Mouse (Mus musculus) CH12.LX (cell line): ENCODE measurements around the gene Ppara. TPM values are rescaled to one million over a fixed set of nuclear protein-coding genes. Genes with fewer than 3 reads are reported as not detected.

Experiments used
- DNase-seq: peaks from one replicate; pipeline ENCODE4 v3.0.0-alpha.2; 2013; ENCODE audit errors: extremely low read depth
- H3K27ac ChIP-seq: 2 replicates; pipeline ENCODE4 v1.5.1; 2012; ENCODE audit warnings: low read depth, mild to moderate bottlenecking, control low read depth, moderate library complexity; ENCODE audit not compliant: insufficient read depth
- H3K27me3 ChIP-seq: replicated peaks from 2 replicates; pipeline ENCODE3; 2012; ENCODE audit warnings: inconsistent platforms
- H3K36me3 ChIP-seq, 2 experiments: replicated peaks in 1 of 2; 2 replicates each; pipeline versions ENCODE3 to v1.6.1; 2012; ENCODE audit warnings: inconsistent platforms in 1 of 2, low read length in 1 of 2, mild to moderate bottlenecking in 1 of 2, mixed read lengths in 1 of 2, moderate library complexity in 1 of 2; ENCODE audit not compliant: control insufficient read depth in 1 of 2, insufficient read depth in 1 of 2
- H3K4me1 ChIP-seq, 2 experiments: 2 replicates each; pipeline ENCODE4 v1.6.1; 2012; ENCODE audit warnings: inconsistent platforms in 1 of 2, moderate library complexity in 1 of 2; ENCODE audit not compliant: insufficient read depth in 2 of 2, control insufficient read depth in 1 of 2
- H3K4me2 ChIP-seq: 2 replicates; pipeline ENCODE4 v1.6.1; 2012; ENCODE audit warnings: low read depth, mild to moderate bottlenecking, control low read depth; ENCODE audit not compliant: poor library complexity, insufficient read depth, severe bottlenecking
- H3K4me3 ChIP-seq, 3 experiments: fragments of 150-350 bp in 1 of 3; sonication (generic) in 1 of 3; replicated peaks in 1 of 3; 2 replicates each; pipeline versions ENCODE3 to v1.5.1; 2011 to 2012; ENCODE audit warnings: low read depth in 2 of 3, low read length in 2 of 3, mild to moderate bottlenecking in 2 of 3, moderate library complexity in 2 of 3, control low read depth in 1 of 3, improper control_type of control experiment in 1 of 3, inconsistent platforms in 1 of 3, mixed read lengths in 1 of 3; ENCODE audit not compliant: poor library complexity in 1 of 3
- H3K79me2 ChIP-seq: replicated peaks from 2 replicates; pipeline ENCODE4 v1.6.1; 2012; ENCODE audit warnings: mild to moderate bottlenecking, moderate library complexity; ENCODE audit not compliant: control insufficient read depth, poor library complexity, insufficient read depth, severe bottlenecking; ENCODE audit errors: extremely low read depth
- H3K9ac ChIP-seq: 2 replicates; pipeline ENCODE4 v1.6.1; 2012; ENCODE audit warnings: low read depth, mild to moderate bottlenecking, control low read depth, moderate library complexity; ENCODE audit not compliant: insufficient read depth
- H3K9me3 ChIP-seq: replicated peaks from 2 replicates; pipeline ENCODE3; 2012; ENCODE audit warnings: low read length, inconsistent platforms, mixed read lengths
- CTCF ChIP-seq, 2 experiments: IDR thresholded peaks in 1 of 2; conservative IDR thresholded peaks in 1 of 2; 2 replicates each; pipeline ENCODE4 v1.5.1; 2011 to 2012; ENCODE audit warnings: low read depth in 2 of 2, low read length in 2 of 2, improper control_type of control experiment in 1 of 2, inconsistent platforms in 1 of 2, mild to moderate bottlenecking in 1 of 2, moderate library complexity in 1 of 2
- E2F4 ChIP-seq: IDR thresholded peaks from 2 replicates; pipeline ENCODE4 v1.6.1; 2011; ENCODE audit warnings: low read depth, low read length, improper control_type of control experiment; ENCODE audit not compliant: insufficient replicate concordance
- EP300 ChIP-seq: IDR thresholded peaks from 2 replicates; pipeline ENCODE4 v1.6.1; 2011; ENCODE audit warnings: low read length, improper control_type of control experiment
- ETS1 ChIP-seq: conservative IDR thresholded peaks from 2 replicates; pipeline ENCODE4 v1.6.1; 2012; ENCODE audit warnings: low read depth, mild to moderate bottlenecking, inconsistent platforms, low read length, improper control_type of control experiment, moderate library complexity
- JUND ChIP-seq: conservative IDR thresholded peaks from 2 replicates; pipeline ENCODE4 v1.6.1; 2011; ENCODE audit warnings: low read depth, low read length, improper control_type of control experiment
- MXI1 ChIP-seq: IDR thresholded peaks from 2 replicates; pipeline ENCODE4 v1.6.1; 2011; ENCODE audit warnings: mild to moderate bottlenecking, low read depth, low read length, improper control_type of control experiment
- NRF1 ChIP-seq: IDR thresholded peaks from 2 replicates; pipeline ENCODE4 v1.6.1; 2014; ENCODE audit warnings: low read depth, mild to moderate bottlenecking, inconsistent platforms, low read length, improper control_type of control experiment, moderate library complexity
- POLR2A ChIP-seq: IDR thresholded peaks from 2 replicates; pipeline ENCODE4 v1.6.1; 2011; ENCODE audit warnings: low read depth, mild to moderate bottlenecking, improper control_type of control experiment, low read length
- USF1 ChIP-seq: IDR thresholded peaks from 2 replicates; pipeline ENCODE4 v1.6.1; 2014; ENCODE audit warnings: low read depth, mild to moderate bottlenecking, inconsistent platforms, low read length, improper control_type of control experiment
- ZC3H11A ChIP-seq: IDR thresholded peaks from 2 replicates; pipeline ENCODE4 v1.6.1; 2012; ENCODE audit warnings: low read depth, mild to moderate bottlenecking, inconsistent platforms, low read length, improper control_type of control experiment
- ZNF384 ChIP-seq: IDR thresholded peaks from 2 replicates; pipeline ENCODE4 v1.6.1; 2012; ENCODE audit warnings: low read depth, low read length, improper control_type of control experiment, inconsistent platforms
- dilution Hi-C: fragments of 300-500 bp; cut with MboI; formaldehyde crosslinking; loops from 2 replicates; pipeline ENCODE4 v1.14.3; 2020; ENCODE audit warnings: low sequenced_read_pairs; ENCODE audit not compliant: extremely low pct_unique_long_range_greater_than_20kb, extremely low pct_ligation_motif_present
- in situ Hi-C: fragments of 300-500 bp; cut with MboI; formaldehyde crosslinking; loops from 3 replicates; pipeline ENCODE4 v1.14.3; 2019; ENCODE audit warnings: low sequenced_read_pairs, low pct_ligation_motif_present, low pct_unique_long_range_greater_than_20kb, mixed read lengths
- polyA plus RNA-seq: library from polyadenylated mRNA; unstranded; fragments of >175 nt; gene quantifications from 2 replicates; pipeline ENCODE4 v1.2.1, GENCODE M21; 2012; ENCODE audit warnings: low read depth; ENCODE audit not compliant: insufficient read length
- total RNA-seq, 2 experiments: library from RNA; depleted of rRNA; stranded (reverse); fragments of 300-350 nt in 1 of 2; fragments of >200 nt in 1 of 2; gene quantifications; 2 replicates each; pipeline ENCODE4 v1.2.3; 2012 to 2014

The Ppara gene
- total and polyA plus RNA-seq, 3 experiments = not detected

DNA sequence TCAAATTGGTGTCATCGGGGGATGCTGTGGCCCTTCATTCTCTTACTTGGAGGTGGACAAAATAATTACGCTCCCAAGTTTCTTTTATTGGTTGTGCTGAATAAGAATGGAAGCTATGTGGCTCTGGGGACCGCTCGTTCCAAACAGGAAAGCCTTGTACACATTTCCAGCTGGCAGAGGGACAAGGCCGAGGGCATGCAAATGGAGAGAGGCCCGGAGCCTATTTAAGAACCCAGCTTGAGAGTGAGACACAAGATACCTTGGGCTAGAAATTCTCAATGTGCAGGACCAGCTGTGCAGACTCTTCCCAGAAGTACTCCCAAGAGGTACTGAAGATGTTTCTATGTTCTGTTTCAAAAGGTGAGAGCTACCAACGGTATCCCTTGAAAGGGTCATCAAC is 21.8 kb downstream of the Ppara start (continued):
- TF ChIP-seq E2F4 = no peak
- no peak for TF ChIP-seq ZNF384

DNA sequence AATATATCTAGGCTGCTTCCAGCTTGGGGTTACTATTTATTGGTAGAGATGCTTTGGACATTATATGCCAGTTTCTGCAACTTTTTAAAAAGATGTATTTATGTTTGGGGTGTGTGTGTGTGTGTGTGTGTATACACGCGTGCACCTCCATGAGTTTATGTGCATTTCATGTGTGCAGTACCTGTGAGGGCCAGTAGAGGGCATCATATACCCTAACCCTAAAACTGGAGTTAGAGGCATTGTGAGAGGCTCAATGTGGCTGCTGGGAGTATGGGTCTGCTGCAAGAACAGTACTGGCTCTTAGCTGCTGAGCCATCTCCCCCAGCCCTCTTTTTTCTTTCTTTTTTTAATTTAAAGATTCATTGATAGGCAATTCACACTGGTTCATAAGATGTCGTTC is 23.0 kb downstream of the Ppara start:
- H3K27me3 ChIP-seq = peaks cover 41% of the 10 kb centered on the region
- TF ChIP-seq JUND (no peak), CTCF (conservative IDR thresholded peaks at IDR 0.05 in 1 of 2, IDR thresholded peaks at IDR 0.05 in 1 of 2; ENCODE audit: low read depth in 2 of 2, low read length in 2 of 2) (peak in 1 of 2 experiments; percentile 28; a peak in 2 of 4 replicates), NRF1 (no peak)
- TF ChIP-seq, all 38 proteins: peak for 1
- Histone ChIP-seq H3K9ac (no peak overlapping the region), H3K36me3 (no peaks in the 10 kb centered on the region), H3K4me3 (no peak overlapping the region), H3K27ac (no peak overlapping the region), H3K4me2 (no peak overlapping the region), H3K9me3 (peaks cover 15% of the 10 kb centered on the region), H3K79me2 (no peaks in the 10 kb centered on the region), H3K4me1 (no peaks in the 10 kb centered on the region)
- dilution Hi-C loops = no loop called here
- no peak for DNase-seq
- in situ Hi-C loops = no loop called here

- Histone ChIP-seq H3K9me3 (peaks cover 12% of the 10 kb centered on the region), H3K27ac (no peak overlapping the region), H3K9ac (no peak overlapping the region), H3K4me2 (no peak overlapping the region), H3K79me2 (no peaks in the 10 kb centered on the region), H3K27me3 (peaks cover 49% of the 10 kb centered on the region), H3K4me3 (no peak overlapping the region), H3K4me1 (no peaks in the 10 kb centered on the region), H3K36me3 (no peaks in the 10 kb centered on the region)
- no peak for DNase-seq
- dilution Hi-C loops = no loop called here
- in situ Hi-C loops = no loop called here
- no peak for TF ChIP-seq MXI1
These were observed 28.0 kb downstream of the Ppara start for GRCm38 (mm10) chr15:85762761-85763160.

GRCm38 (mm10) chr15:85765022-85765421 is 30.2 kb downstream of the Ppara start:
- H3K4me2 ChIP-seq = no peak overlapping the region
- no peak overlapping the region for H3K9ac ChIP-seq
- no peak overlapping the region for H3K4me3 ChIP-seq
- dilution Hi-C loops (no loop called here), in situ Hi-C loops (no loop called here)
- peaks cover 3% of the 10 kb centered on the region for H3K9me3 ChIP-seq
- H3K79me2 ChIP-seq = no peaks in the 10 kb centered on the region
- TF ChIP-seq POLR2A (no peak), CTCF (conservative IDR thresholded peaks at IDR 0.05 in 1 of 2, IDR thresholded peaks at IDR 0.05 in 1 of 2; ENCODE audit: low read depth in 2 of 2, low read length in 2 of 2) (no peak), ETS1 (no peak), ZC3H11A (no peak), EP300 (no peak), USF1 (no peak)
- no peak overlapping the region for H3K27ac ChIP-seq
- no peak for DNase-seq
- no peaks in the 10 kb centered on the region for H3K36me3 ChIP-seq
- no peaks in the 10 kb centered on the region for H3K4me1 ChIP-seq
- H3K27me3 ChIP-seq = peaks cover 67% of the 10 kb centered on the region
